Mouse (Mus musculus) megakaryocyte, adult 5-6 weeks (primary cell): Measurements from ENCODE around the gene Wnk1. TPM values are rescaled to one million over a fixed set of nuclear protein-coding genes. Genes with fewer than 3 reads are reported as not detected.

Experiments used
- ATAC-seq: 2 replicates; pipeline ENCODE4 v1.8.0; 2016; ENCODE audit warnings: mild to moderate bottlenecking, inconsistent platforms; ENCODE audit not compliant: poor library complexity, severe bottlenecking
- total RNA-seq, 2 experiments: library from RNA; stranded (forward) in 1 of 2; stranded (reverse) in 1 of 2; fragments of 153-499, 151-499 nt in 1 of 2; fragments of 221-1000, 200-1000 nt in 1 of 2; gene quantifications; 2 replicates each; pipeline versions ENCODE4 v1.2.3 to v1.2.4; 2015 to 2017

Gene Wnk1
- total RNA-seq, 2 experiments from 2014 or later, result 206 to 247 TPM

DNA sequence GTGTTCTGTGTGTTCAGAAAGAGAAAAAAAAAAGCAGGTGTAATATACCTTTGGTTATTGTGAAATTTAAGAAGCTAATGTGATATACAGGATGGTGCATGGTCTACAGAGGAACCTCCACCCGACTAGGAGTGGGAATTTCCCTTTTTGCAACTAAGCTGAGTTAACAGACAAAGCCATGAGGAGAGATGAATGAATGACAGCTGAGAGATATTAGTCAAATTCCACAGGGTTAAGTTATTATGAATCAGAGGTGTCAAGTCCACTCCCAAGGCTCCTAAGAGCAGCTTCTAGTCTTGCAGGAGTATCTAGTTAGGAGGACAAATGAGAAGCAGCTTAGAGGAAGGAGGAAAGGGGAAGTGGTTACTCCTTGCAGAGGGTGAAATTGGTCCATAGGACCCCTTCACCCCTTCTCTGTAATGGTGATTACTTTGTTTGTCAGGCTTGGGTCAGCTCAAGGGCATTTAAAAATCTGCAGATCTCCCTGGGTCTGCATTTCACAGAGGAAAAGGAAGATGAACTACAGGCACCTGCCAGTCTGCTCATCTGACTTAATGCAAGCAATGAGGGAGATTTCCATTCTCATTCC lies 4.3 kb upstream of the Wnk1 start:
- peak; percentile 43 for ATAC-seq

- no peak for ATAC-seq
Observed at GRCm38 (mm10) chr6:120040557-120040857, 2.0 kb upstream of the Wnk1 start.

DNA sequence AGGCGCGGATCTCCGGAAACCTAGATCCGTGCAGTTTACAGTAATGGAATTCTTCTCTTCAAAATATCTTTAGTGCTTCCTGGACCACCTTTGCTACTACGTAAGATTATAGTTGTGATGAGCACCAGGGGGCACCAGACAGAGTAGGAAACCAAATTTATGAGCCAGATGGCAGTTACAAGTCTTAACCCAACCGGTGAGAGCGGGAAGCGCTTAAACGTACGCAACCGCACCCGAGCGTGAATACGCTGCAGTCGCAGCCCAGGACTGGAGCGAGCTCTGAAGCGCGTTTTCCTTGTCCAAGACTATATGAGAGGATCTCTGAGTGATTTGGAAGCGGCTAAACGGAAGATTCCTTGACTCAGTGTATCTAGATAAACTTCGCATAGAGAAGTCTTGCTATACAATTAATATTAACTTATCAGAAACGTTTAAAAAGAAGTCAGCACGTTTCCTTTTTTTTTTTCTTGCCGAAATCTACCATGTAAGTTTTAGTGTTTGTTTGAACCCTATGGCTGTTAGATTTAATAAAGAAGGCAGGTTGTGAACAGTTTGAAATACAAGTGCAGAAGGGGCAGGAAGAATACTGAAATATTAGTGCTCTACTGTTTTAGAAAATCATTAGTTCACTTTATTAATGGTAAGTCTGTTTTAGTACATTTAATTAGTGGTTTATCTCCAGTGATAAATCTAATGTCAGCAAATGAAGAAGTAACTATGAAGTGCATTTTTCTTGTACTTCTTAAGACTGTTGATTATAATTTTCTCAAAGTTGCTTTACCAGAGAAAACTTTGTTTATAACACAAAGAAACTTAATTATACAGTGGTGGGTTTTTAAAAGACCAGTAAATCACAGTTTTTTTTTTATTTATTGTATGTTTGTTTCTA lies 1.4 kb upstream of the Wnk1 start:
- ATAC-seq, result peak; percentile 47

DNA sequence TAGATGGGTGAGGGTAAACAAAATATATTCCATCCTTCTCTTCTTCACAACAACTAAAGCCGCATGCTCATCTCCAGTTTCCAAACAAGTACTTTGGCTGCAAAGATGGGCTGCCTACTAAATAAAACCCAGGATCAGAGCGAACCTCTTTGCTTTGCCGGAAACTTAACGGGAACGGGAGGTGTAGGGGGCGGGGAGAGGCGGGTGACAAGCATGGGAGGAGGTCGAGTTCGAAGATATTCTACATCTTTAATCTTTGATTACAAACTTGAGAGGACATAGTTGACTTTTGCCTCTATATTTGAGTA lies 738 bp upstream of the Wnk1 start:
- no peak for ATAC-seq

GRCm38 (mm10) chr6:120037636-120038365 lies 671 bp downstream of the Wnk1 start:
- ATAC-seq, result peak; percentile 43

DNA sequence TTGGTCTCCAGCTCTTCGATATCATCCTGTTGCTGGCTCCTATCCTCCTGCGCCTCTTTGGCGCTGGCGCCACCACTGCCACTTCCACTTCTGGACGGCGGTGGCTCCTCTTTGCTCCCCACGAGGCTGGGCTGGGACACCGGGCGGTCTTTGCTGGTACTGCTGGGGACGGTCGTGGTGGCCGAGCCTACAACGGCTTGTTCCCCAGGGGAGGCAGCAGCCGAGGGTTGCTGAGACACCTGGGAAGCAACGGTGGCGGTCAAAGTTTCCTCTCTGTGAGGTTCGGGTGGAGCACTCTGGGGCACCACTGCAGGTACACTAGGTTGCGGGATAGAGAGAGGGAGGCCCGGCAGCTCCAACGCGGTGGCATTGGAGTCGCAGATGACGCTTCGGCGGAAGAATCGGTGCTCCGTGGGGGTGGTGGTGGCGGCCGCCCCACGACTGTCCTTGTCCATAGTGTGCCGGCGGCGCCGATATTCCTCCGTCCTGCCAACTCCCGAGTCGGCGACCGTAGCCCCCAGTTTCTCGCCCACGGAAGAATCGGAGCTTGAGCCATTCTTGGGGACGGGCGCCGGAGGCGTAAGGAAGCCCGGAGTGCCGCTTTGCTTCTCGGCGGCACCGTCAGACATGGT lies 1.4 kb downstream of the Wnk1 start:
- peak; percentile 59 for ATAC-seq

DNA sequence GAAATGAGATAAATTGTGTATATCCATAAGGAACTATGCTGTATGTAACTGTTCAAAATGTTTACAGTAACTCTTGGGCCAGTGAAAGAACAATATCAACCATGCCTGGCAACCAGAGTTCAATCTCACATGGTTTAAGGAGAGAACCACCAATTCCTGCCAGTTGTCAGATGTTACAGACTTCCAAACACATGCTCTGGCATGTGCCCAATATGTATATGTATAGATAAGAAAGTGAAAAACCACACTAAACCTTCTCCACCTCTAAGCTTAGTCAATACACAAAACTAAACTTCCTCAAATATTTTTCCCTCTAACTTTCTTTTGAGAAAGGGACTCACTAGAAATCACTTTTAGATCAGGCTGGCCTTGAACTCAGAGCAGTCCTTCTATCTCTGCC lies 13.9 kb downstream of the Wnk1 start:
- no peak for ATAC-seq

- ATAC-seq, result no peak
Observed at GRCm38 (mm10) chr6:120023746-120024145, 14.7 kb downstream of the Wnk1 start.

DNA sequence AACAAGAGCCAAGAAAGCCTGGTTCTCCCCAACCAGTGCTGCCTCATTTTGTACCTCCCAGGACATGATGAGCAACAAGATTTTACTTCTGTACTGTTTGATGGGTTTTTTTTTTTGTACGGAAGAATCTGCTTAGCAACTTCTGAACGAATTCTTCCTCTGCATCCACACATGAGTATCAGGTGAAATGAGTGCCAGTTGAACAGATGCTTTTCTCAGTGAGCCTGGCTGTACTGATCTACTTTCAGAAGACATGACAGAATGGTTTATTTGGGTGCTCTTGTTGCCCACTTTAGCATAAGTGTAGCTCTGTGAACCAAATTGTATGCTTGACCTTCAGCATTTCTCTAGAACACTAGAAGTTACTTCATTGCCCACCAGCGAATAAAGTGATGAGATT lies 16.4 kb downstream of the Wnk1 start:
- no peak for ATAC-seq

DNA sequence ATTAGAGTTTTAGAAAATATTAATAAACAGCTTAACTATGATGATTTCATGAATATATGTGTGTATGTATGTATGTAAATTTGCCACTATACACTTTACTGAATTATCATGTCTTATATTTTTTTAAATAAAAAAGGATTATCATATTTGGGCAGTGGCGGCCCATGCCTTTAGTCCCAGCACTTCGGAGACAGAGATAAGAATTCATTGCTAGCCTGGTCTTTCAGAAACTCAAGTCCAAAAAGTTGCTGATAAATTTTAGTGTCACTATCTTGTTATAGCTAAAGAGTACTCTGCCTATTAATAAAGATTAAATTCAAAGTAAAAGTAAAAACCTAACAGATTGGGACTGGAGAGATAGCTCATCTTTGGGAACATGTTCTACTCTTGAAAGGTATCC lies 18.8 kb downstream of the Wnk1 start:
- no peak for ATAC-seq

GRCm38 (mm10) chr6:120013125-120013524 lies 25.3 kb downstream of the Wnk1 start:
- no peak for ATAC-seq

DNA sequence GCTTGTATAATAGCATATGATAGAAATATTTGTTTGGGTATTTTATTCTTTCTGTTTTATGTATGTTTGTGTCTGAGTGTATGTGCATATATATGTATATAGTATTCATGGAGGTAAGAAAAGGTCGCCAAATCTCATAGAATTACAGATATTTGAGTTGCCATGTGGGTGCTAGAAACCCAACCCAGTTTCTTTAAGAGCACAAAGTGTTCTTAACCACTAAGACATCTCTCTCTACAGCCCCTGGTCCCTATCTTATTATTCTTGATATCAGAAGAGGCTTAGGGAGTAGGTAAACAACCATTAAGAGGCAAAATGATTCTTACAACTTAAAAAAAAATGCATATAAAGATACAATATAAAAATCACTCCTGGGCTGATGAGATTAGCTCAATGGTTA lies 27.0 kb downstream of the Wnk1 start:
- no peak for ATAC-seq

DNA sequence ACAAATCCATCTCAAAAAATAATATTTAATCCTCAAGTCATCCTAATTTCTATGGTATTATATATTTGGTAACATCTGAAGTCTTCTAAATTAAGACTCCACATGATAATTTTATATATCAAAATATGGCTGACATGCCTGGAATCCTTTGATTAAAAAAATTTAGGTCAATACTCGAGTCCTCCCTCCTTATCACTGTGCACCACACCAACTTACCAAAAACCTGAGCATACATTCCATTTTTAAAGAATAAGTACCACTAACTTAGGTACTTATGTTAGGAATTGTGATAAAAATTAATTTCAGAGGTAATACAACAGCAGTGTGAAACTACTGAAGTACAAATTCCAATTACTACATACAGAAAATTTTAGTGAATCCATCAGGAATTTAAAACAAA lies 27.5 kb downstream of the Wnk1 start:
- ATAC-seq, result no peak

DNA sequence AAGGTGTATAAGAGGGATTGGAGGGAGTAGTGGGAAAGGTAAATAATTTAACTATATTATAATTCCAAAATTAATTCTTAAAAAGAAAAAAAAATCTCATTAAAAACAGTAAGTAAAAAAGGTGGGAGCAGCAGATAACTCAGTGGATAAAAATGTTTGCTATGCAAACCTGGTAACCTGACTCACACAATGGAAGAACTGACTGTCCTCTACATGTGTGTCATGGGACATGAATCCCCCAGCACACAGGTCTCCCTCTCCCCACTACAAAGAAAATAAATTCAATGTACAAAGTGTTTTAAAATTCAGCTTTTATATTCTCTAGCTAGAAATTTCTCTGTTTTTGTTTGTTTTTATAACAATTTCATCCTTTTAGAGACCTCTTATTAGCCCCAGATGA lies 27.9 kb downstream of the Wnk1 start:
- ATAC-seq, result no peak

DNA sequence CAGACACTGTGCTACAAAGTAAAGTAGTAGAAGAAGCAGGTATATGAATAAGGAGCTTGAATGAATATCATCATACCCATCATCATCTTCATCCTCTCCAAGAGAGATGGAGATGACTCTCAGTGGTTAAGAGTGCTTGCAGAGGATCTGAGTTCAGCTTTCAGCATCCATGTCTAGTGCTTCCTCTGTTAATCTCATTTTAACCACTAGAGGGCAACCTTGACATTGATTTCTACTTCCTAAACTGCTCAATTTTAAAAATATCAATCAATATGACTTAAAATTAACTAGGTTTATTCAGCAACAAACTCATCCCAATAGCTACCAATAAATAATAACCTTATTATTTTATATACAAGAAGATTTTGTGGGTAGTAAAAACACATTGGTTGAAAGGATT lies 36.8 kb downstream of the Wnk1 start:
- peak; percentile 56 for ATAC-seq

GRCm38 (mm10) chr6:119996480-119996879 lies 42.0 kb downstream of the Wnk1 start:
- no peak for ATAC-seq

- ATAC-seq, result no peak
Observed at GRCm38 (mm10) chr6:119924235-119925005, 114.1 kb downstream of the Wnk1 start.

GRCm38 (mm10) chr6:119922544-119922943 lies 115.9 kb downstream of the Wnk1 start:
- no peak for ATAC-seq

GRCm38 (mm10) chr6:119922136-119922535 lies 116.3 kb downstream of the Wnk1 start:
- ATAC-seq, result no peak

DNA sequence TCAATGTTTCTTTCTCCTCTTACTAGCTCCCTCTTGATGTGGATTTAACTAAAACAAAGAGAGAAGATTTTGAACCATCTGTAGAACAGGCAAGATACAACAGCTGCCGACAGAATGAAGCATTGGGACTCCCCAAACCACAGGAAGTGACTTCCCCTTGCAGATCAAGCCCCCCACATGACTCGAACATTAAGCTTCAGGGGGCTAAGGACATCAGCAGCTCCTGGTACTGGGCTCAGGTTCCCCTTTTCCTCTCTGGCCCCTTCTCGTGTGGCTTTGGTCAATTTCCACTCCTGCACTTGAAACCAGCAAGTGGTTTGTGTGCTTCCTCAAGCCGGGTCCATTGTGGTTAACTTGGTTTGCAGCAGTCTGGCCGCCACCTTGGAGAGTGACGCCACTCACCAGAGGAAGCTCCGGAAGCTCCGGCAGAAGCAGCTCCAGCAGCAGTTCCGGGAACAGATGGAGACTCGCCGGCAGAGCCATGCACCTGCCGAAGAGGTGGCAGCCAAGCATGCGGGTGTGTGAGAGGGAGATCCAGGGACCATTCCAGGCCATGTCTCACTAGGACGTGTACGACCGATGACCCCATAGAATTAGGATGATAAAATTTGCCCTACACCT lies 119.8 kb downstream of the Wnk1 start:
- ATAC-seq, result peak; percentile 91
